Mouse (Mus musculus) C2C12 (cell line): ENCODE measurements around the gene Aurkb. TPM values are rescaled to one million over a fixed set of nuclear protein-coding genes. Genes with fewer than 3 reads are reported as not detected.
A peak's percentile ranks its signal among the peaks of the same experiment; 100 is the strongest.

Source experiments
- H3K27me3 ChIP-seq: one replicate; pipeline ENCODE4 v1.6.1; 2011; ENCODE audit not compliant: control insufficient read depth, insufficient read depth, insufficient read length
- H3K36me3 ChIP-seq: one replicate; pipeline ENCODE4 v1.6.1; 2011; ENCODE audit not compliant: control insufficient read depth, insufficient read depth
- H3K4me3 ChIP-seq: one replicate; pipeline ENCODE4 v1.5.1; 2011; ENCODE audit warnings: mild to moderate bottlenecking, control low read depth; ENCODE audit not compliant: poor library complexity, insufficient read depth, severe bottlenecking
- H3K79me2 ChIP-seq: one replicate; pipeline ENCODE4 v1.6.1; 2011; ENCODE audit not compliant: control insufficient read depth, insufficient read depth
- H3K79me3 ChIP-seq: one replicate; pipeline ENCODE4 v1.6.1; 2011; ENCODE audit warnings: low read depth, control low read depth
- H3ac ChIP-seq: one replicate; pipeline ENCODE3; 2011; ENCODE audit warnings: low read depth; ENCODE audit not compliant: control insufficient read depth, insufficient read length
- CEBPB ChIP-seq: IDR thresholded peaks from one replicate; pipeline ENCODE4 v1.6.1; 2011; ENCODE audit warnings: low read depth, mild to moderate bottlenecking, control low read depth, moderate library complexity
- CTCF ChIP-seq: IDR thresholded peaks from one replicate; pipeline ENCODE4 v1.5.1; 2011; ENCODE audit not compliant: control insufficient read depth, insufficient read depth, insufficient read length
- FOSL1 ChIP-seq: IDR thresholded peaks from one replicate; pipeline ENCODE4 v1.8.0; 2011; ENCODE audit warnings: mild to moderate bottlenecking, low read length; ENCODE audit not compliant: poor library complexity, insufficient read depth, severe bottlenecking
- MAX ChIP-seq: IDR thresholded peaks from one replicate; pipeline ENCODE4 v1.6.1; 2011; ENCODE audit warnings: mild to moderate bottlenecking, control low read depth
- MYOD1 ChIP-seq: IDR thresholded peaks from one replicate; pipeline ENCODE4 v1.6.1; 2011; ENCODE audit warnings: low read depth; ENCODE audit not compliant: control insufficient read depth, insufficient read length
- MYOG ChIP-seq: IDR thresholded peaks from one replicate; pipeline ENCODE4 v1.6.1; 2011; ENCODE audit not compliant: control insufficient read depth, insufficient read length; ENCODE audit errors: extremely low read depth
- USF1 ChIP-seq: IDR thresholded peaks from one replicate; pipeline ENCODE4 v1.6.1; 2011; ENCODE audit warnings: low read depth, mild to moderate bottlenecking, control low read depth, moderate library complexity
- polyA plus RNA-seq: library from polyadenylated mRNA; unstranded; fragments of >200 nt; fragmentation: generic; extraction: Trizol; gene quantifications from one replicate; pipeline ENCODE4 v1.2.1, GENCODE M21; 2012; ENCODE audit warnings: missing spikeins

Aurkb gene
- polyA plus RNA-seq, 1 experiment = 76.6 TPM

- Histone ChIP-seq H3K4me3 (no peak overlapping the region), H3ac (no peak overlapping the region), H3K36me3 (peaks cover 54% of the 10 kb centered on the region), H3K79me2 (no peaks in the 10 kb centered on the region), H3K27me3 (no peaks in the 10 kb centered on the region), H3K79me3 (no peaks in the 10 kb centered on the region)
- no peak for TF ChIP-seq MAX
- TF ChIP-seq MYOG = no peak
- TF ChIP-seq USF1 = no peak
- TF ChIP-seq MYOD1 = no peak
- no peak for TF ChIP-seq CEBPB
- TF ChIP-seq FOSL1 = no peak
- no peak for TF ChIP-seq CTCF
These were observed 10.9 kb upstream of the Aurkb start for GRCm38 (mm10) chr11:69034585-69034984.

GRCm38 (mm10) chr11:69035411-69035810 is 10.0 kb upstream of the Aurkb start:
- no peaks in the 10 kb centered on the region for H3K79me2 ChIP-seq
- H3K4me3 ChIP-seq = no peak overlapping the region
- H3K79me3 ChIP-seq = no peaks in the 10 kb centered on the region
- no peaks in the 10 kb centered on the region for H3K27me3 ChIP-seq
- no peak overlapping the region for H3ac ChIP-seq
- TF ChIP-seq USF1 = no peak
- no peak for TF ChIP-seq MAX
- TF ChIP-seq CEBPB = no peak
- no peak for TF ChIP-seq MYOG
- H3K36me3 ChIP-seq = peaks cover 46% of the 10 kb centered on the region

- H3K36me3 ChIP-seq = peaks cover 42% of the 10 kb centered on the region
- H3K79me3 ChIP-seq = no peaks in the 10 kb centered on the region
- no peak for TF ChIP-seq USF1
- TF ChIP-seq MYOD1 = no peak
- no peak for TF ChIP-seq CEBPB
- TF ChIP-seq MAX = peak; percentile 29
- no peak for TF ChIP-seq MYOG
- TF ChIP-seq FOSL1 = no peak
- TF ChIP-seq CTCF = peak; percentile 85
- no peak overlapping the region for H3K4me3 ChIP-seq
- no peak overlapping the region for H3ac ChIP-seq
- no peaks in the 10 kb centered on the region for H3K27me3 ChIP-seq
- no peaks in the 10 kb centered on the region for H3K79me2 ChIP-seq
These were observed 9.6 kb upstream of the Aurkb start for GRCm38 (mm10) chr11:69035849-69036248.

- H3K79me2 ChIP-seq = no peaks in the 10 kb centered on the region
- TF ChIP-seq FOSL1 = no peak
- no peak for TF ChIP-seq CTCF
- no peak for TF ChIP-seq USF1
- TF ChIP-seq MYOD1 = no peak
- no peak for TF ChIP-seq MAX
- no peak for TF ChIP-seq MYOG
- TF ChIP-seq CEBPB = no peak
These were observed 8.8 kb upstream of the Aurkb start for GRCm38 (mm10) chr11:69036486-69037230.

GRCm38 (mm10) chr11:69037231-69038061 is 8.0 kb upstream of the Aurkb start:
- peaks cover 29% of the 10 kb centered on the region for H3K36me3 ChIP-seq
- no peaks in the 10 kb centered on the region for H3K79me3 ChIP-seq
- H3K79me2 ChIP-seq = no peaks in the 10 kb centered on the region
- peak overlapping the region; percentile 63 for H3K4me3 ChIP-seq
- H3ac ChIP-seq = peak overlapping the region; percentile 77
- no peaks in the 10 kb centered on the region for H3K27me3 ChIP-seq
- TF ChIP-seq MYOG (no peak), CEBPB (peak; percentile 42), MAX (no peak), MYOD1 (no peak)

More at GRCm38 (mm10) chr11:69036486-69037230, 8.8 kb upstream of the Aurkb start:
- H3K4me3 ChIP-seq = peak overlapping the region; percentile 63
- H3K27me3 ChIP-seq = no peaks in the 10 kb centered on the region
- H3K79me3 ChIP-seq = no peaks in the 10 kb centered on the region
- H3ac ChIP-seq = peak overlapping the region; percentile 77
- H3K36me3 ChIP-seq = peaks cover 34% of the 10 kb centered on the region
